Mouse (Mus musculus): ENCODE measurements around the gene Cyp4a30b.
"Not testable (repeated sequence)": the region's sequence is repeated elsewhere in the genome, so short reads cannot be mapped to it uniquely, and the experiment has no call there.

The Cyp4a30b gene

DNA sequence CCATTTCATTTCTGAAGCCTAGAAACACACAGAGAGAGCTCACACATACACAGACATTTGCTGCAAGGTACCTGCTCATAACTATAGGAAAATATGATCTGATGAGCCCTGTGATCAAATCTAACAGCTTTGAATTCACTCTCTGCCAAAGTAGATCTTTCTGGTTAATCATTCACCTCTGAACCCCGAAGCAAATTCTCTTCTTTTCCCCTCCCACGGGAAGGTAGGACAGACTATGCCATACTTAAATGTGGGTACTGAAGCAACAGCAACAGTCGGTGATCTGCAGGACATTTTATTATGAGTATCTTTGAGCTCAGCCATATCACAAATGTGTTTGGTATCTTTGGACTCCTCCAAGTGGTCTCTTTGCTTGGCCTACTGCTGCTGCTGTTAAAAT is at the start of gene Cyp4a30b:
TSS of gene Cyp4a30b (plus strand) at position 301 of the 400 bp plus-strand sequence.
- DNase-seq = peak; percentile 30

DNA sequence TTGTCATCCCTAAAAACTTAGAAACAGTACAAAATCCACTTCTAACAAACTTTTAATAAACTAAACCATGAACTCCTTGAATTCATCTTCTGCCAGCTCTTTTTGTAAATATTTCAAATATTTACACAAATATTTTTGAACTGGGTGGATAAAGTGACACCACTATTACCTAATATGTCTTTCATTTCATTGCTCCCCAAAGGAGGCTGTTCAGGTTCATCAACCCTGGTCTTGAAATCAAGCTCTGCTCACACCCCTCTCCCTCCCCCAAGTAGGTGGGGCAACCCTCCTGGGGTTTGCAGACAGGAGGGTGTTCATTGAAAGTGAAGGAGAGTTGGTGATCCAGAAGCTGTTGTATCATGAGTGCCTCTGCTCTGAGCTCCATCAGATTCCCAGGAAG is 41.1 kb upstream of the Cyp4a30b start, which contains the start of gene Cyp4a12b:
TSS of gene Cyp4a12b (plus strand) at position 301 of the 400 bp plus-strand sequence.
- peak; percentile 17 for DNase-seq

DNA sequence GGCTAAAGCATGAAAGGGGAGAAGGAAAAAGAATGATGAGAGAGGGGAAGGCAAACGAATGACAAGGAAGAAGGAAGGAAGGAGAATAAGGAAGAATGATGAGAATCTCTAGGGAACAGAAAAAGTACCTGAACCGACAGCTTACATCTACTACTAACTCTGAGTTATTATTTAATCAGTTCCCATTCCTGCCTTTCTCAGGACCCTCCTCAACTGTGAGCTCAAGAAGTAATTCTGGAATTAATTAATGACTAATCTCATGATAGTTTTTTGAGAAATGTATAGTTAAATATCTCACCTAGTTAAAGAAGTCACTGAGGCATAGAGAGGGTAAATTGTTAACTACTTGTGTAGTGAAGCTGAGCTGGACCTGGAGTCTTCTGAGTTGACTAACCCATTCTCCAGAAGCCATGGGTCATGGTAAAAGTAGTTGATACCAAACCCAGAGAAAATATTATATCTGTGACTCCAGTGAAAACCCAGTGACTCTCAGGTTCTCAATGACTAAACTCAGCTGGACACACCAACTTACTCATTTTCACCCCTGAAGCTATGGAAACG is 1.7 kb upstream of the Cyp4a30b start:
- DNase-seq = peak; percentile 19

DNA sequence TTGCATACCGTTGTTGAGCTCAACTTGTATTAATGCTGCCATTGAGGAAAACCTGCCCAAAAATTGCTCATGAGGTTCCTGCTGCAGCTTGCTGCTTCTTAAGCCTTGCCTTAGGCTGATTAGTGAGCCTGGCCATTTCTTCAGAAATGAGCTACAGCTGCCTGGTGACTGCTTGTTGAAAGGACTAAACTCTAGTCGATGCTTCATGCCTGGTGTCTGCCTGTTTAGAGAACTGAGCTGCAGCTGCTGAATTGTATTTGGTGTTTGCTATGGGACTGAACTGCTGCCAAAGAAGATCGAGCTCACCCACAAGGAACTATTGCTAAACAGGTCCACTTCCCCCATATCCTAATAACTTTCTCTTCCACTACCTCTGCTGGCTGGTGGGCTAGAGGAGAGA is 21.2 kb downstream of the Cyp4a30b start:
- not testable (repeated sequence) for DNase-seq

DNA sequence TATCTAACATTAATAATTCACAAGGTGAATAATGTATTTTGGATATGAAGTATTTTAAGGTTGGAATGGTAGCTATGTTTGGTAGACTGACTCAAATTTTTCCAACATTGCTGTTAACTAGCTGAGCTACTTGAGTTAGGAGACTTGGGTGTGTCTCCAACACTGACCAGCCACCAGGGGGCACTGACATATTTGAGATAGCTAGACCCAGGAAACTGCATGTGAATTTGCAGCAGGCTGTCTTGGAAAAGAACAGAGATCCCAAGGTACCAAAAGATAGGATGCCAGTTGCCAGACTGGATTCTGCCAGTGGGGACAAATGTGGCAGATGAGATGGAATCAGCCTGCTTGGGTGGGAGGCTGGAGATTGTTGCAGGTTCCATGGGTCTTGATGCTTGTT is 23.6 kb downstream of the Cyp4a30b start:
- DNase-seq = peak; percentile 72

DNA sequence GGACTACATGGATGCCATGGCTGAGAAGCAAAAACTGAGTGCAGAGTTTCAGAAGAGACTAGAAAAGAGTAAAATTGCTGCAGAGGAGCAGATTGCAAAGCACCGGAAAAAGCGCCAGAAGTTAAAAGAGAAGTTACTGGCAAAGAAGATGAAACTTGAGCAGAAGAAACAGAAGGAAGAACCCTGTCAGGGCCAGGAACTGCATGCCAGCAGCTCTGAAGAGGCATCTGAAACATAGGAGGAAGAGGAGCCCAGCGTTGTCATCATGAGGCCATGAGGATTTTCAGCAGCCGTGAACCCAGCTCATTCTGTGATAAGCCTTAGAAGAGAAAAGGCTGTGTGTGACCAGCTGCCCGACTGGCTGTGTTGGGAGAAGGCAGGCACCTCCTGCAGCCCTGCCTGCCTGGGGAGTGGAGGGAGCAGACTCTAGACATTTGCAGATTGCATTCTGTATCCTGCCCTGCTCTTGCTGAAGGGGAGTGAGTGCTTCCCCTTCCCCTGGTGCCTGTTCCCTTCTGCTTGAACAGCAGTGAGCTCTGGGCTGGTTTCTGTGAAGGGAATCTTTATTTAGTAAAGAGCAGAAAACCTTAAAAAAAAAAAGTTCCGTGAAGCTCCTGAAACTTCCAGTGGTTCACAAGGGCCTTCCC is 28.7 kb downstream of the Cyp4a30b start:
- no peak for DNase-seq

DNA sequence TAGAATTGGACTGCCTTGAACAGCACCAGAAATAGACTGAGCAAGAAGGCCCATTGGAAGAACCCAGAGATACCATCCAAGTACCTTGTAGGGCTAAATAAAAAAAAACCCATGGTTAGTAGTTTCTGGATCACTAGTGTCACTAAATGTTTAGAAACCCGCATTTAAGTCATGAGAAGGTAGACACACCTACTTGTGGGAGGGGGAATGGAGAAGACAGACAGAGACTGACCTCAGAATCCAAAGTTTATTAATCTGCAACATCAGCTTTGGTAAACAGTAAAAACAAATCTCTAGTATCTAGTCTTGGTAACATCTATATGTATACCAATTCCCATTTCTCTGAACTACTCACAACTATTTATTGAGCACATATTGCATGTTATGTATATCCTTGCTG is 43.6 kb downstream of the Cyp4a30b start, which contains the start of gene Cyp4a14:
TSS of gene Cyp4a14 (minus strand) at position 142 of the 400 bp plus-strand sequence.
- DNase-seq = no peak

DNA sequence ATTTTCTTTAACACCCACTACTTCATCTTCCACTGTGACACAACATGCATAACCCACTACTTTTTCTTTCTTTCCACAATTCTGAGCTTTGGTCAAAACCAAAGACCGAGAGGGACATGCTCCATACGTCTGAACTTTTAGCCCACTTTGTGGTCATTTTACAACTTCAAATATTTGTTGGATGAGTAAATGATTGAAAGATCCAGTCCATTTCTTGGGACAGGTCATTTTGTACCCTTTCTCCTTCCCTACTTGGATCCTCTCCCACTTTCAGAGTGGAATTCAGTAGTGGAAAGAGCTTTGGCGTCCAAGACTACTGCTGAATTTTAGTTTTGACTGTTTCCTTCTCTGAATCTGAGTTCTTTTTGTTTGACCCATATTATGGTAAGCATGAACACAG is 45.1 kb downstream of the Cyp4a30b start:
- peak; percentile 85 for DNase-seq

DNA sequence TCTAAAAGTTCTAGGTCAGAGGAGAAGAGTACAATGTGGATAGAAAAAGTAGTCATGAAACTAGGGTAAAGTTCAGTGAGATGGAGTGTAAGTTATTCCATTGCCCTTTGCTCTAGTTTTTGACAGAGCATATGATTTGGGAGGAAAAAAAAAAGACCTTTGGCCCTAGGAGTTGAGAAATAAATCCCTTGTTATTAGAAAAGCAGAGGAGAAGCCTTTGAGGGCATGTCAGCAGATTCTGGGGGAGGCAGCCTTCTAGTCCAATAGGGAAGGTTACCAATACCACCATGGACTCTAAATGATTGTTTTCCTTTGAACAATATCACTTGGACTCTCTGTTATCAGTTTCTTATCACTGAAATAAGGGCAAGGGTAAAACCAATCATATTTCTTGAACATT is 61.6 kb downstream of the Cyp4a30b start:
- DNase-seq = peak; percentile 87

DNA sequence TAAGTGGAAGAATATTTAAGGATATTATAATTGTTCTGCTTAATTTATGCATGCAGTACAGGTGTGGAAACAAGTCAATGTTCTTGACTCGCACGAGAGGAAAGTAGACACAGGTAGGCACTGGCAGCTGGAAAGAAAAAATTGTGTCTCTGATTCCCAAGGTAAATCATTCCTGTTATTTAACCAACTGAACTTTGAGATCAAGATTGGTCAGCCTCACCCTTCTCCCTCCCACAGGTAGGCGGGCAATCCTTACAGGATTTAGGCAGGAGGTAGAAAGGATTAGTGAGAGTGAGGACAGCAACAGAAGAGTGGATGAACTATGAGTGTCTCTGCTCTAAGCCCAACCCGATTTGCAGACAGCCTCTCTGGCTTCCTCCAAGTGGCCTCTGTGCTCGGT is 65.6 kb downstream of the Cyp4a30b start, which contains the start of gene Cyp4a10:
TSS of gene Cyp4a10 (plus strand) at position 265 of the 400 bp plus-strand sequence.
- DNase-seq = peak; percentile 76

DNA sequence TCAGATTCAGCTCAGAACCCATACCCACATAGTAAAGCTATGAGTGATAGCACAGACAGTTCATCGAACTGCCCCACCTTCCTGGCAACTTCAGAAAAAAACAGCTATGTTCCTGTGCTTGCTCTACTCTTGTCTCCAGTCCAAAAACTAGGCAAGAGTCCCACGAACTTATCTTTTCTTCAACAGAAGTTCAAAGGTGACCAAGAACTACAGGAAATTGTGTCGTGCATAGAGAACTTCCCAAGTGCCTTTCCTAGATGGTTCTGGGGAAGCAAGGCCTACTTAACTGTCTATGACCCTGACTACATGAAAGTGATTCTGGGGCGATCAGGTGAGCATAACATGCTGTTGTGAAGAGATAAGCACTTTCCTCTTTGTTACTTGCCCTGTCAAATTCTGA is 67.0 kb downstream of the Cyp4a30b start:
- DNase-seq = no peak
